Mouse (Mus musculus): ENCODE measurements around the gene Akap13.

- TF ChIP-seq CTCF (IDR thresholded peaks at IDR 0.05), result peak; percentile 82
- TF ChIP-seq EP300 (IDR thresholded peaks at IDR 0.05; ENCODE audit: insufficient read depth, low read depth, low read length), result no peak
- no peak for TF ChIP-seq POLR2A (IDR thresholded peaks at IDR 0.05; ENCODE audit: insufficient read depth, low read depth, low read length)
These were observed 100.6 kb downstream of the Akap13 start for GRCm38 (mm10) chr7:75555940-75556339.

All from heart, adult 2 months (tissue).